Mouse (Mus musculus): Measurements from ENCODE around the gene Slc22a13.
"Not testable (repeated sequence)": the region's sequence is repeated elsewhere in the genome, so short reads cannot be mapped to it uniquely, and the experiment has no call there.

GRCm38 (mm10) chr9:119215341-119215740 is 6.4 kb upstream of the Slc22a13 start:
- not testable (repeated sequence) for TF ChIP-seq CTCF (IDR thresholded peaks at IDR 0.05; ENCODE audit: low read depth, low read length); POLR2A (IDR thresholded peaks at IDR 0.05; ENCODE audit: extremely low read depth, insufficient read depth, low read length)
